Mouse (Mus musculus): ENCODE data around the gene Trpm1. TPM values are rescaled to one million over a fixed set of nuclear protein-coding genes. Genes with fewer than 3 reads are reported as not detected.

Trpm1 gene
- total RNA-seq, 2 experiments from 2014 or later: 0.51 to 0.78 TPM

DNA sequence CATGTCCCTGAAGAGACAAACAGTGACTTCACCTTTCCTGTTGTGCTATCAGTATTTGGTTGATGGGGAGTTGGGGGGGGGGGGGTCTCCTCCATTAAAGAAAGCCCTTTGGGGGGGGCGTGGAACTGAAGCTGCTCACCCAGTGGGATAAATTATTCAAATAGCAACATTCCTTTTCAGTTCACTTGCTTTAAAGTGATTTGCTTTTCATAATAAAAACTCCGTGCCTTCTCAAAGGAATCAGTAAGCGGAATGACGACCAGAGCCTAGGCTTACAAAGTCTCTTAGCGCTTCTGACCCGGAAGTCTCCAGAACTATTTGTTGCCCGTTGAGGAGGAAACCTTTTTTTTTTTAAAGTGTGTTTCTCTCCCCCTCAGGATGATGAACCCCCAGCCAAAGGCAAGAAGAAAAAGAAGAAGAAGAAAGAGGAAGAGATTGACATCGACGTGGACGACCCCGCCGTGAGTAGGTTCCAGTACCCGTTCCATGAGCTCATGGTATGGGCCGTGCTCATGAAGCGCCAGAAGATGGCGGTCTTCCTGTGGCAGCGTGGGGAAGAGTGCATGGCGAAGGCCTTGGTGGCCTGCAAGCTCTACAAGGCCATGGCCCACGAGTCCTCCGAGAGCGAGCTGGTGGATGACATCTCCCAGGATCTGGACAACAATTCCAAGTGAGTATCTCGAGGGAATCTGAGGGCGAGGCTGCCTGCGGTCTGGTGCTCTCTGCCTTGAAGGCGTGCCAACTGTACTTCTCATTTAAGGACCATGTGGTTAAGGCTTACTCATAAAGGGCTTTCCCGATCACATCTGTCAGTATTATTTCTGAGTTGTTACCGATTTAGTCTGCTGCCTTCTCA lies 72.9 kb downstream of the Trpm1 start:
- DNase-seq: no peak
- intact Hi-C loops (cut with DNase I; ENCODE audit: low total_unique reads): no loop called here

DNA sequence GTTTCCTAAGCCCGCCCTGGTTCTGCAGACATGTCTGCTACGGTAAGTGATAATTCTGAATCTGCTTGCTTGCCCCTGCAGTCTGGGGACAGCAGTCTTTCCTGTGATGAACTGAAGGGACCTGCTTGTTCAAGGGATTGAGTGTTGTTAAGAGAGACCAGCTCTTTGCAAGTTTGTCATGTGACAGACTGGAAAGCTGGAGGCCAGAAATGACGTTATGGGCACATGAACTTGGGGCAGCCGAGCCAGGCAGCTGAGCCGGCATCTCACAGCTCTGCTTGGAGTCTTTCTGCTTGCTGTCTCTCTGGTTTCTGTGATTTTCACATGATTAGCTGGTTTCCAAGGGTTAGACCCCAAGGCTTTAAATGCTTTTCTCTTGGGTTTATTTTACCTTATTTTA lies 74.0 kb downstream of the Trpm1 start:
- no peak for DNase-seq
- intact Hi-C loops (cut with DNase I; ENCODE audit: low total_unique reads): no loop called here

DNA sequence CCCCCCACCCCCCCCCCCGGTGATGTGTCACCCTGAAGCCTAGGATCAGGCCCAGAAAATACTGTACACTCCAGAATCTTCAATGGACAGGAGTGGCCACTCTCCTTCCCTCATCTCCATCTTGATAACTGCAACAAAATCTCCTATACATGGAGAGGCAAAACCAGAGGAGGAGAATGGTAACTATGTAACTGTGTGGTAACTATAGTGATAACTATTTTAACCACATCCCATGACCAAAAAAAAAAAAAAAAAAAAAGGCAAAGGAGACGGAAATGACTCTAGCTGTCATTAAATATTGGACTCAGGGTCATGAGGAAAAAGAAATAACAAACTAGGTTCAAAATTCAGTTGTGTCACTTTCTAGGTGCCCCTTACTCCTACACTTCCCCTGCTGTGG lies 74.7 kb downstream of the Trpm1 start:
- intact Hi-C loops (cut with DNase I; ENCODE audit: low total_unique reads): no loop called here
- DNase-seq: no peak

DNA sequence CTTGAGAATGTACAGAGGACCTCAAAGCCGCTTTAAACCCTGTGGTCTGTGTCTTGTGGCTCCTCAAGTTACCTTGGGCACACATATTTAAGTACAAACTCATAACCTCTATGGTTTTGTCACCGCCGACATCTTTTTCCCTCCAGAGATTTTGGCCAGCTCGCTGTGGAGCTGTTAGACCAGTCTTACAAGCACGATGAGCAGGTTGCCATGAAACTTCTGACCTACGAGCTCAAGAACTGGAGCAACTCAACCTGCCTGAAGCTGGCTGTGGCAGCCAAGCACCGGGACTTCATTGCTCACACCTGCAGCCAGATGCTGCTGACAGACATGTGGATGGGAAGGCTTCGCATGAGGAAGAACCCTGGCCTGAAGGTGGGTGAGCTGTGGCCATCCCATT lies 76.3 kb downstream of the Trpm1 start:
- intact Hi-C loops (cut with DNase I; ENCODE audit: low total_unique reads): no loop called here
- DNase-seq: no peak

DNA sequence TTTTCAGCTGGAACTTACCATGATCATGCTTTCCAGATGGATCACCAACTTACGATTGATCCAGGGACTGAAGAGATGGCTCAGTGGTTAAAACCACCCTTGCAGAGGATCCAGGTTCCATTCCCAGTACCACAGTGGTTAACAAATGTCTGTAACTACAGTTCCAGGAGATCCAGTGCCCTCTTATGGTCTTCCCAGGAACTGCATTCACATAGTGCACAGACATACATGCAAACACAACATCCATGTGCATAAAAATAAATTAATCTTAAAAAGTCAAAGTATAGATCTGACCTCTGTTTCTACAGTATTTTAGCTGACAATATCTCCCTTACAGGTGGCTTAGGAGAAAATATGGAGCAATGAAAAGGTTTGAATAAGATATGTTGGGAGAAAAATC lies 77.4 kb downstream of the Trpm1 start:
- no peak for DNase-seq
- intact Hi-C loops (cut with DNase I; ENCODE audit: low total_unique reads): no loop called here

DNA sequence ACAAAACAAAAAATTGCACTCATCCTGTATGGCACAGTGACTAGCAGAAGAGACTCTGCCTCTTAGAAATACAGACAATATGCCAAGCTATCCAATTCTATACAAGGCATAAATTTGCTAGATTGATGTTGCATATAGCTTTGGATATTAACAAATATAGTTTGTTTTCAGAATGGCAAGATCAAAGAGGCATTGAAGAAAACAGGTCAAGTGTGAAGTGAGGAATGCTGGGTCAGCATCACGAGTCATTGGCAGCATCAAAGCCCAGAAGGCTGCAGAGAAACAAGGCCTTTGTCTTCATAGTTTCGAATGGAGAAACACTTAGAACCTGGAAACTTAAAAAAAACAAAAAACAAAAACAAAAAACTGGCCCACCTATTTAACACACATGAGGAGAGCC lies 78.4 kb downstream of the Trpm1 start:
- intact Hi-C loops (cut with DNase I; ENCODE audit: low total_unique reads): no loop called here
- DNase-seq: no peak

DNA sequence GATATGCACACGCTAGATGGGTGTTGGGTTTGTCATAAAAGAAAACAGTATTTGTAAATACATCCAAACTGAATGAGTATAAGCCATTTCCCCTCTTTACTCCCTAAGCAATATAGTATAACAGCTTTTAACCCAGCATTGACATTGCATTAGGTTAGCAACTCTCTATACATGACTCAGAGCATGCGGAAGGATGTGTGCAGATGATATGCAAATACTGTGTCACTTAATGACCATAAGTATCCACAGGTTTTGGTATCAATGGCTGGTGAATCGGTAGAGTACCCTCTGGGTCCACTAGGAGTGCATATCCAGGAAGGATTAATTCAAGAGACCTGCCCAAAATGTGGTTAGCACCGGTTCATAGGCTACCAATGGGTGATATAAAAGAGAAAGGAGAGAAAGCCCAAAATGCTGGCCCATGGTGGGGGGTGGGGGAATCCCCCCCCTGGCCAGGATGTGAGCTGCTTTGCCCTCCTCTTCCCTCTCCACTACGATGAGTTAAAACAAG lies 80.7 kb downstream of the Trpm1 start:
- intact Hi-C loops (cut with DNase I; ENCODE audit: low total_unique reads): no loop called here
- DNase-seq: no peak

DNA sequence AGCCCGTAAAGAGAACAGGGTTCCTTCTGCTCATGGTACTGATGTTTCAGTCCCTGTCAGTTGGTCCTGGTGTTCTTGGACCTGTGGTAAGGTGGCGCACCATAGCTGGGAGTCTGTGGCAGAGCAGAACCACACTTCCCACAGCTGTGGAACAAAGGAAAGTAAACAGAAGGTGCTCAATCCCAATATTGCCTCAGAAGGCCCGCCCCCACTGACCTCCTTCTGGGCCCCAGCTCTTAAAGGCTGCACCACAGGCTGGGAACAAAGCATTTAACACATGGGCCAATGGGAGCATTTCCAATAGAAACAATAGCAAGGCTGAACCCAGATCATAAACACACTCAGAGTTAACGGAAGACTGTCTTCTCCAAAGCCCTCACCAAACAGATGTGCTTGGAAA lies 82.9 kb downstream of the Trpm1 start:
- intact Hi-C loops (cut with DNase I; ENCODE audit: low total_unique reads): no loop called here
- no peak for DNase-seq

DNA sequence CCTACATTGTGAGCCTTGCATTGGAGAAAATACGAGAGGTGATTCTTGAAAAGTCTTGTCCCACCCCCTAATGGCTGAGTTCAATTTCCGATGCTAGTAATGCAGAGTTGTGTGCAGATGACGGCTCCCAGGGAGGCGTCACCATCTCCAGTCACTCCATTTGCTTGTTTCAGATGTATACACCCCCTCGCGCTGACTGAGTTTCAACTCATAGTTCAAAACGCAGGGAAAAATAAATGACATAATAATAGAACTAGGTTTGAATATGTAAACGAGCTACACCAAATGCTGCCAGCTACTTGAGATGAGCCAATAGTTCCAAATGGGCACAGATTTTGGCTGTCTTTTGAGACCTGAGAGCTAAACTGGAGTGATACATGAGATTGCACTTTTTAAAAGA lies 84.1 kb downstream of the Trpm1 start:
- intact Hi-C loops (cut with DNase I; ENCODE audit: low total_unique reads): no loop called here

DNA sequence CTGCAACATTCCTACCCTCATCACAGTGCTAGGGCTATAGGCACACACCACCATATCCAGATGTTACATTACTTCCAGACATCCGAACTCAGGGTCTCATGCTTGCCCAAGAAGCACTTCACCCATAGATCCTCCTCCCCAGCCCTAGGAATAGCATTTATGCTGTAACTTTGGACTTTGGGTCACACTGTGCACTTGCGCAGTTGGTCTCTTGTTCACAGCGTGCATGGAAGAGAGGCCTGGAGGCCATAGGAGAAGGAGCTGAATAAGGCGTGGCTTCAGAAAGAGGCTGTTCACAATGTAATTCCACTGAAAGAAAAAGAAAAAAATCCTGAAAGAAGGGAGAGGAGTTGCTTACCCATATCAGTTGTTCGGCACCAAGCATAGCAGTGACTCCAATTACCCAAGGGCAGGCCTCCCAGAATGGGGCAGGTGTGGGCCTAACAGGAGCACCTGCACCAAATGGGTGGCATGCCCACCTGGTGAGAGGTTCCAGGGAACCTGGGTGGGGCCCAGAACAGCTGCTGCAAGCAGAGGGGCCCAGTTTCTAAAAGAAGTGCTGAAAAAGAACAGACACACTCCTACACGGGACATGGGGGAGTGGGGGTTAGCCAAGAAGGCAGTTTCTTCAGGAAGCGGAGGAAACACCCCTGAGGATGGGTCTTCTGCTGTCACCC lies 84.9 kb downstream of the Trpm1 start:
- no peak for DNase-seq
- intact Hi-C loops (cut with DNase I; ENCODE audit: low total_unique reads): no loop called here

More for the DNA sequence above, 84.1 kb downstream of the Trpm1 start:
- DNase-seq: no peak

DNA sequence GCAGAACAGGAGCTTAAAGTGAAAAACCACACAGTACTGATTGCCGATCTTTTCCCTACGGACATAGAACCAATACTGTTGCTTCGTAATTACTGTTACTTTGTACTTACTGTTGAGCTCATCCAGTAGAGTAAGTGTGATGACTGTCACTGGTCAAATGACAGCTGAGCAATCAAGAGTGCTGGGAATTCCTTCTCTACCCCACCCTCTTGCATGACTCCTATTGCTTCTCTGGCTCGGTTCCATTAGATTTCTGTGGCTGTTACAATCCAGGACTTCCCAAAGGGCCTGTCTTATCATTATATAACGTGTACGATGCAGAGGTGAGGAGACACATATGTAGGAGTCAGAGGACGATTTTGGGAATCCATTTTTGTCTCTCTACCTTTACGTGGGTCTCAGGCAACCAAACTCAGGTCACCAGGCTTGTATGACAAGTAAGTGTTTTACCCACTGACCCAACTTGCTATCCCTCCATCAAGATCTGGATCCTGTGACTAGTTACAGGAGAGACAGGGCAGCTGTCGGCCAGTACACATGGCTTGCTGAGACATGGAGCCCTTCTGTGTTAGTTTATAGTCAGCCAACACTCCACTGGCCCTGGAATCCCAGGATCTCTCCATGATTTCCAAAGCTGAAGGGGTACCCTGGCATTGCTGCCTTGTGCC lies 85.6 kb downstream of the Trpm1 start:
- intact Hi-C loops (cut with DNase I; ENCODE audit: low total_unique reads): no loop called here
- DNase-seq: no peak

DNA sequence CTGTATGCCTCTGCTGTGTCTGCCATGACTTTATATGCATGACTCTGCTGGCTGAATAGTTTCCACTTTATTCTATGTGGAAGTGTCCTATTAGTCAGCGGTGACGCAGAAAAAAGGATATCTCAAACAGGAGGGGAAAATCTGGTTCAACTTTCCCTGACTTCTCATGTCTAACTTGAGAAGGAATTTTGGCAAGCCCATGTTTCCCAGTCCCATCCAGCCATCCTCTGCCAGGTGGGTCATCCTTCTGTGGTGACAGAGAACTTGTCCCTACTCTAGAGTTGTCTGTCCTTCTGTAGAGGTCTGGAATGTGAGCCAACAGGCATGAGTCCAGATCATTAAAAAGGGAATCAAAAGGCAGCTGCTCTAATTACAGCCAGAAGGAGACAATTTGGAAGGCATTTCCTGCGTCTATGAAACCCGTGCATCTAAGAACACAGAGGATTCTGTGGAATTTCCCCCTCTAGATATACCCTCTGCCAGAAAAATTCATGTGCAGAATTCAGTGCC lies 86.2 kb downstream of the Trpm1 start:
- DNase-seq: no peak
- intact Hi-C loops (cut with DNase I; ENCODE audit: low total_unique reads): no loop called here

DNA sequence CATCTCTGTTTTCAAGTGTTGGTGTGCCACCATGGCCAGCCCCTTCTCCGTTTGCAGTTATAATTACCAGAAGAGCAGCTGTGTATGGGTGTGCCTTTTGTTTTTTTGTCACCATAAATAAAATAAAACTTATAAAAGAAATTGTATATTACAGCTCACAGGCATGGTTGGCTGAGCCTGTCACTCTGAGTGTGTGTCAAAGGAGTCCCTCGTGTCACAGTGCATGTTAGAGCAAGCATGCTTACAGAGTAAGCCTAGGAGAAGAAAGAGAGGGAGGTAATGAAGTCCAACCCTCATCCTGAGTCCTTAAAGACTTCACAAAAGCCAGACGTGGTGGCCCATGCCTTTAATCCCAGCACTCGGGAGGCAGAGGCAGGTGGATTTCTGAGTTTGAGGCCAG lies 88.8 kb downstream of the Trpm1 start:
- DNase-seq: no peak
- intact Hi-C loops (cut with DNase I; ENCODE audit: low total_unique reads): no loop called here

DNA sequence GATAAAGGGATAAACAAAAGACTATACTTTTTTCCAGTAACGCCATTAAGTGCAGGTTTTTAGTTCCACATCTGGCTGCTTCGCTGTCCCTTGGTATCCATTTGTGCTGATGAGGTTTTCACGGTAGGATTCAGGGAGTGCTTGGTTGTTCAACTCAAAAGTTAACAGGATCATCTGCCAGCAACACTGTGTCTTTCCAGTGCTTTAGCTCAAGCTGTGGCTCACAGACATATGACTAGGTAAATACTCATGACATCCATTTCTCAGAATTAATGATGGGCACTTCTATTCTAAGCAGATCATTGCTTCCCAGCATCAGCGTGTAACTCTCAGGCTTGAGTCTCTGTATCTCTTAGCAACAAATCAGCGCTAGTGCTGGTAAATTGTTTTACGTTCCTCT lies 90.7 kb downstream of the Trpm1 start:
- intact Hi-C loops (cut with DNase I; ENCODE audit: low total_unique reads): no loop called here
- DNase-seq: no peak

DNA sequence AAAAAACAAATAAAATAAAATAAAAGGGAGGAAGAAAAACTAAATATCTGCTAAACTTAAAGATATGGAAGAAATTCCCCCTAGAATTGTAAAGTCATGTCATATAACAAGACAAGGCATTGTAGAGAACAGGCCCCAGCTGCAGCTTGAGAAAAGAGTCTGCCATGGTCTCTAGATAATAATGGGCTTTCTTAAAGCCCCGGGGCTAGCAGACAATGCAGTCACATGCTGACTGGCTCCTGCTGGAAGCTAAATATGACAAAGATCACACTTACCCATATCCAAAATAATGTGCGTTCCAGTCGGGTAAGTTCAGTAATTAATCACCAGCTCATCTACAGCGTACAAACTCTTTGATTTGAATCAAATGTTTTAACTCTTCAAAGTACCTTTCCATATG lies 93.1 kb downstream of the Trpm1 start:
- intact Hi-C loops (cut with DNase I; ENCODE audit: low total_unique reads): no loop called here
- no peak for DNase-seq

DNA sequence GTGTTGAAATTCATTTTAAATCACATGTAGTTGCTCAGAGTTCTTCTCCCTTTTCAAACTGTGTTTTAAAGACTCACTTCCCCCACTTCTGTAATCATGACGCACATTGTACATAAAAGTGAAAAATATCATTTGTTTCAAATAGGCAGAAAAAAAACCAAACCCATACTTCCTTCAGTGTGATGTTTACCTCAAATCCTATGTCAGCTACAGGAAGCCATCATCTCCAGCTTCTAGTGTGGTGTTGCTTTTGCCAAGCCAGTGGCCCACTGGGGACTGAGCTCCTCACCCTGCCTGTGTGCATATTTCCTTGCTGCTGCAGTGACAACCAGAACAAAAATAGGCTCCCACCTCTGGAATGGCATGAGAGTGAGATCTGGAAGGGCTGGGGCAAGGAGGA lies 94.7 kb downstream of the Trpm1 start:
- no peak for DNase-seq
- intact Hi-C loops (cut with DNase I; ENCODE audit: low total_unique reads): no loop called here

DNA sequence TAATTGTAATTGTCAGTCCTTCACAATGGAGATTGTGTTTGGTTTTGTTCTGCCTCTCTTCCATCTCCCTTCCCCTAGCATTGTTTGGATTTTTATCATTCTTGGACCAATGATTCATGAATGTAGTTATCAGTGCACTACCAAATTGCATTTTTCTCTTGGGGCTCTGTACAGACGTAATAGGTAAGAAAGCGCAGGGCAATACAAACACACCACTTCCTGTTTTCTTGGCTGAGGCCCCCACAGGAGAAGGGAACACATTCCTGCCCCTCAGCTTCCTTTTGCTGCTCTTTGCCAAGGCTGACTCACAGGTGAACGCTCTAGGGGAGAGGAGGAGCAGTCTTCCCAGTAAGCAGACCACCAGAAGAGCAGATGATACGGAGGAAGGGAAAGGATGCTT lies 96.1 kb downstream of the Trpm1 start:
- intact Hi-C loops (cut with DNase I; ENCODE audit: low total_unique reads): no loop called here
- no peak for DNase-seq

DNA sequence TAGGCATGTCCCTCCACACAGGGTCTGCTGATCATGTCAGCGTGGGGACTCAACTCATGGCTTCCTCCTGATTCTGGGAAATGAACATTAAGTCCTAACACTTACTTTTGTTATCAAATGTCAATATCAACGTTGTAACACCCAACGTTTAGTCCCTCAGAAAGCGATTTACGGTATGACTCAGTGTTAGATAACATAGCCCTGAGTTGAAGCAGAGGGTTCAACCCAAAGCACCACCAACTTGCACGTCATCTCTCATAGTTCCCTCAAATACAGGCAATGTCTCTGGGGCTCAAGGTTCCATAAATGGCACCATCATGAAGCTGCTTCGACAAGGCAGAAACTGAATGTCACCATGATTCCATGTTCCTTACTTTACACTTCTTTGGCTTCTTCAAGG lies 96.8 kb downstream of the Trpm1 start:
- intact Hi-C loops (cut with DNase I; ENCODE audit: low total_unique reads): no loop called here
- DNase-seq: no peak

DNA sequence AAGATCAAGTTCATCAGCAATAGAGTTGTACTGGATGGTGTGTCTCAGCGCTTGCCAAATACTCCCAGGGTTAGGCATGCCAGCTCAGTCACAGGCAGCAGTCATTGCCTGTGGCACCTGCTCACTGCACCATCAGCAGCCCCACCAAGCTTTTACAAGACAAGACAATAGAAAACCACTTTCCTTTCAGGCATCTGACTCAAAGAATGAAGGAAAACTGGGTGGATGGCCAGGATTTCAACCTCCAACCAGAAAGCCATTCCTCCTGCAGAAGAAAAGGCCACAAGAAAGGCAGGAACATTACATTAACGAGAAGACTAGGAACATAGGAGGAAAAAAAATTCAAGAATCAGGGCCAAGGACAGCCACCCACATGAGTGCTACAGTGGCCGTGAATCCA lies 100.1 kb downstream of the Trpm1 start:
- intact Hi-C loops (cut with DNase I; ENCODE audit: low total_unique reads): no loop called here
- no peak for DNase-seq

DNA sequence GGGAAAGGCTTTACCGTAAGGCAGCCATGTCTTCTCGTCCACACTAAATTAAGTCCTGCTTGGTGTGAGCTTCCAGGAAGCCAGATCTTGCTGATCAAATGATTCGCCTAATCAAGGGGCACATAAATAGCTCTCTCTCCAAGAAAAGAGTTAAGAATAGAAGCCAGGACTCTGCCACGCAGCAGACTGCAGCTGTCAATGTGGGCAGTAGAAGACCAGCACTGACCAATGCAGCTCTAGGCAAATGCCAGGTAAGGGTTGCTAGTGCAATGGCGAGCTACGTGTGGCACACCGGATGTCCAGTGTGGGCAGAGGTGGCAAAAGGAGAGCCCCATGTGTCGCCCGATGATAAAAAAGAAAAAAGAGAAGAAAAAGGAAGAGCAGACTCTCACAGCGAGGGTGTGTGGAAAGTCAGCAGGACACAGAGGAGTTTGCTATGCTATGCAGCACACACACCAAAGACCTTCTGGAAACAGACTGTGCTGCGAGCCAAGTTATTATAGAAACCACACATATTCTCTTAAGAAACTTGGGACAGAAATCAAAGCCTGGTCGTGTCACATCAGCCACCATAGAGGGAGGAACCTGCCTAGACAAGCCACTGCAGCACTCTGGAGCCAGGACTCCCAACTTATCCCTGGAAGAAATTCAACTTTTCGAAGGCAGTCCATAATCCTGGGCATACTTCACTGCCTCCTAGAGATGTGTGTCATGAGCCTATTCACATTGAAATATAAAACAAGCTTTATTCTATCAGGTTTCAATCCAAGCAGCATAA lies 112.1 kb downstream of the Trpm1 start:
- peak; percentile 9 for DNase-seq

More for the DNA sequence above, 112.1 kb downstream of the Trpm1 start:
- intact Hi-C loops (cut with DNase I; ENCODE audit: low total_unique reads): no loop called here

Measured in gastrocnemius, postnatal 14 days (tissue).